Mouse (Mus musculus): Measurements from ENCODE around the gene Gsta3. TPM values are rescaled to one million over a fixed set of nuclear protein-coding genes. Genes with fewer than 3 reads are reported as not detected.

Gene Gsta3
- total RNA-seq, 2 experiments from 2014 or later = 9.1 to 11.5 TPM

DNA sequence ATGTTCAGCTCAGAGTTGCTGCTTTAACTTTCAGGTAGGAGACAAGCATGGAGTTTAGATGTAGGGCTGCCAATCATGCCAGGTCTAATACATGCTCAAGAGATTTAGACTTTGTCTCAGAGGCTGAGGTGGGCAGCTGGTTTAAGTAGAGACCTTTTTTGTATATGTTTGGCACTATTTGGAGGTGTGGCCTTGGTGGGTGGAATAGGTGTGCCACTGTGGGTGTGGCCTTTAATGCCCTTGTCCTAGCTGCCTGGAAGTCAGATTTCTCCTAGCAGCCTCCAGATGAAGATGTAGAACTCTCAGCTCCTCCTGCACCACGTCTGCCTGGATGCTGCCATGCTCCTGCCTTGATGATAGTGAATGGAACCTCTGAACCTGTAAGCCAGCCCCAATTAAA, 52.2 kb downstream of the Gsta3 start:
- no peak for DNase-seq
- intact Hi-C loops (cut with DNase I) = no loop called here

- no peak for DNase-seq
- intact Hi-C loops (cut with DNase I) = no loop called here
Observed at GRCm38 (mm10) chr1:21296169-21296568, 55.8 kb downstream of the Gsta3 start.

DNA sequence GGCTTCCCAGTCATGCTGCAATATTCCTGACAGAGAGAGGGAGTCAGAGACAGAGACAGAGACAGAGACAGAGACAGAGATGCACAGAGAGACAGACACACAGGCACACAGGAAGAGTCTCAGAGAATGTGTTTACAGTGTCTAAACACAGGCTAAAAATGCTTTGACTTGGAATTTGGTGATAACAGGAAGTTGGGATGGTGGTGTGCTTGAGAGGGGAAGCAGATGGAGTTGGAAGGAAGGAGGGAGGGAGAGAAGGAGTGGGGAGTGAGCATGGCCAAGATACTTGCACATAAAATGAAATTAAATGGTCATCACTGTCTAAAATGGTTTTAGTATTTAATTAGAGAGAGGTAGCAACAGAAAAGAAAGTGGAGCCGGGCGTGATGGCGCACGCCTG, 57.7 kb downstream of the Gsta3 start:
- DNase-seq = no peak
- intact Hi-C loops (cut with DNase I) = no loop called here

- intact Hi-C loops (cut with DNase I) = no loop called here
- DNase-seq = no peak
Observed at GRCm38 (mm10) chr1:21299826-21300225, 59.4 kb downstream of the Gsta3 start.

DNA sequence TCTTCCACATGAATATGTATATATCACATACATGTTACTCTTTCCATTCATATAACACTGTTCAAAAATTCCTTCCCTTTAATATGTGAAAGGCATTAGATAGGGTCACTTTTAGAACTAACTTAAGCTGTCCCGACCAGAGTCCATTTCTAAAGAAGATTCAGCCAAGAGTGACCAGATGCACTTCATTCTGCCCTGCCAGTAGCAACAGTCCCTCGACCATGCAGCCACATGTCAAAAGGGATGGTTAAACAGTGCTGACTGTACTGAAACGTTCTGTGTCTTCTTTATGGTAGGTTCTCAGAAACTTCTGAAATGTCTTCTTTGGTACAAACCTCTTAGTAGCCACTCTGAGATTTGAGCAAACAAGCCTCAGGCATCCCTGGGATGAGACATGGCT, 61.3 kb downstream of the Gsta3 start:
- intact Hi-C loops (cut with DNase I) = no loop called here
- no peak for DNase-seq

DNA sequence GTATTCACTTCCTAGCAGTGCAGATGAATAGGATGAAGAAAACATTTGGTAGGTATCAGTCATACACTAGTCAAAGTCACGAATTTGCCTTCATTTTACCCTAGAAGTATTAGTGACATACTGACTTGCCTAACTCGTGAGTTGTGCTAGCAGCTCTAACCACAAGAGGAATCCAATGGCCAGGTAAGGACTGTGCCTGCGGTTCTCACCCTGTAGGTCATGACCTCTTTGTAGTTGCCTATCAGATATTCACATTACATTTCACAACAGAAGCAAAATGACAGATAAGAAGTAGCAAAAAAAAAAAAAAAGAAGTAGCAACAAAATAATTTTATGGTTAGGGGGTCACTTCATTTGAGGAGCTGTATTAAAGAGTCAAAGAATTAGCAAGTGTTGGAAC, 63.8 kb downstream of the Gsta3 start:
- intact Hi-C loops (cut with DNase I) = no loop called here
- no peak for DNase-seq

DNA sequence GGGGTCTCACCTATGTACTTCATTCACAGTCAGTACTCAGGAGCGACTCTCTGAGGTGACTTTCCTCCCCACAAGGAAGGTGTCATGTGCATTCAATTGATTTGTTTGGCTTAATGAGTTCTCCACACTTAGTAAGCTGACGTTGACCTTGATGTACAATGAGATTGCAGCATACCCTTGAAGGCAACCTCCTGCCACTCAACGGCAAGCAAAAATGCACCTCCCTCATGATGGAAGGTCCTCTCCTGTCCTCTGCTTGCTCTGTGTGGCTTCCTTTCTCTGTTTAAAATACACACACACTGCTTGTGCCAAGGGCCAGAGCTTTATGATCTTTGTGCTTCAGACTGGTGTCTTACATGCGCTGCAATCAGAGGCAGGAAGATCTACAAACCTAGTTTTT, 64.3 kb downstream of the Gsta3 start:
- intact Hi-C loops (cut with DNase I) = no loop called here
- no peak for DNase-seq

DNA sequence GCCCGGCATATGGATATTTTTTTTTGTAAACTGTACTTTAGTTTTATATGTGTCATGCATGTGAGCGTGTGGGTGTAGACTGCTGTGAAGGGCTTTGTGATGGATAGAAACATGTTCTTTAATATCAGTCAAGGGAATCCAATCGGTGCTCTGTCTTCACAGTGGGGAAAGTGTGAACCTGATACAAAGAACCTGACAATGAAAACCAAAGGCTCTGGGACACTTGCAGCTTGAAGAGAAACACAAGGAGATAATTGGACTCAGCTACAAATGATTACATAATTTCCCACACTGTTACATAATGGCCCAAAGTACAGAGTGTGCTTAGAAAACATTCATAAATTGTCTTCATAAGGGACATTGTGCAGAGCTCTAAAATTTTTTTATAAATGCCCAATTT, 65.1 kb downstream of the Gsta3 start:
- no peak for DNase-seq
- intact Hi-C loops (cut with DNase I) = no loop called here

DNA sequence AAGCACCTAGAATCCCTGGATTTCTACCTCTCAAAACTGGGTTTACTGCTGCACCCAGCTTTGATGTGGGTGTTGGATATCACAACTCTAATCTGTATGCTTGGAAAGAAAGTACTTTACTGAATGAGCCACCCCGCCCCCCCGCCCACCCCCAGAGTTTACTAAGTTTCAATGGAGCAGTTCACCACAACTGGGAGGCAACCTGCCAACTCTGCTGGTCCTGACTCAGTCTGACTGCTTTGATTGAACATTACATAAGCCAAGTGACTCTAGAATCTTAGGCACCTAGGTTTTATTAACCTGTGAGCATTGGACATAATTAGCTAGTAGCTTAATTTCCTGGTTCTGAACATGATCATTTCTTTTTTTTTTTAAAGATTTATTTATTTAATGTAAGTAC, 73.9 kb downstream of the Gsta3 start:
- DNase-seq = no peak
- intact Hi-C loops (cut with DNase I) = no loop called here

Other genes with a start within 250 kb of the Gsta3 start
- 1 to 10 TPM; 5.7 to 7.3 TPM for gene Tram2, start 161.4 kb upstream of the Gsta3 start, total RNA-seq (2021)
- gene Tmem14a, start 22.0 kb upstream of the Gsta3 start, total RNA-seq (2021) = 1 to 10 TPM; 1.5 to 3.2 TPM
- not detected for gene Khdc1a, start 109.1 kb downstream of the Gsta3 start, total RNA-seq (2021)
- gene Khdc1c, start 127.7 kb downstream of the Gsta3 start, total RNA-seq (2021) = not detected
- not detected for gene Khdc1b, start 143.0 kb downstream of the Gsta3 start, total RNA-seq (2021)